Mouse (Mus musculus) lung, embryonic 15.5 days (tissue): ENCODE measurements at regions not wholly inside any gene's neighbourhood (a gene's known extent, or its start where the extent isn't known, plus 50 kb on each side); places are given as distances from the start of the nearest gene placed in this dataset.

ENCODE experiments used
- ATAC-seq: fragments of 200-750 bp; cut with Nextera tagmentation; 2 replicates; pipeline ENCODE4 v1.8.0; 2017; ENCODE audit warnings: moderate number of reproducible peaks, borderline replicate concordance; ENCODE audit not compliant: low FRiP score, low TSS enrichment; ENCODE audit errors: extremely low read depth
- H3K27ac ChIP-seq: fragments of 300-500 bp; sonication (generic); 2 replicates; pipeline ENCODE4 v1.5.1; 2015; ENCODE audit warnings: moderate library complexity, mild to moderate bottlenecking, inconsistent platforms
- H3K27me3 ChIP-seq: fragments of 300-500 bp; sonication (generic); 2 replicates; pipeline ENCODE4 v1.6.1; 2015; ENCODE audit warnings: inconsistent platforms
- H3K36me3 ChIP-seq: fragments of 300-500 bp; sonication (generic); 2 replicates; pipeline ENCODE4 v1.6.1; 2015; ENCODE audit warnings: inconsistent platforms
- H3K4me1 ChIP-seq: fragments of 300-500 bp; sonication (generic); 2 replicates; pipeline ENCODE4 v1.6.1; 2015; ENCODE audit warnings: inconsistent platforms
- H3K4me2 ChIP-seq: fragments of 300-500 bp; sonication (generic); 2 replicates; pipeline ENCODE4 v1.6.1; 2015; ENCODE audit warnings: inconsistent platforms, mild to moderate bottlenecking, moderate library complexity
- H3K4me3 ChIP-seq: fragments of 300-500 bp; sonication (generic); 2 replicates; pipeline ENCODE4 v1.5.1; 2015; ENCODE audit warnings: mild to moderate bottlenecking, inconsistent platforms
- H3K9ac ChIP-seq: fragments of 300-500 bp; sonication (generic); 2 replicates; pipeline ENCODE4 v1.6.1; 2015; ENCODE audit warnings: inconsistent platforms
- H3K9me3 ChIP-seq: fragments of 300-500 bp; sonication (generic); 2 replicates; pipeline ENCODE4 v1.6.1; 2016; ENCODE audit warnings: inconsistent platforms
- WGBS: fragments of 180-500 bp; shearing (Covaris S2); methylation state at CpG from one replicate; pipeline ENCODE4 v1.1.7; 2015; 5-methylcytosine and 5-hydroxymethylcytosine counted together

GRCm38 (mm10) chr2:116444163-116444562 is 378.5 kb upstream of the Meis2 start:
- H3K27me3 ChIP-seq = no peaks in the 10 kb centered on the region
- H3K4me3 ChIP-seq = no peak overlapping the region
- no peaks in the 10 kb centered on the region for H3K4me1 ChIP-seq
- H3K27ac ChIP-seq = no peak overlapping the region
- no peak overlapping the region for H3K9ac ChIP-seq
- no peaks in the 10 kb centered on the region for H3K36me3 ChIP-seq
- no peaks in the 10 kb centered on the region for H3K9me3 ChIP-seq
- H3K4me2 ChIP-seq = no peak overlapping the region
- ATAC-seq = no peak

DNA sequence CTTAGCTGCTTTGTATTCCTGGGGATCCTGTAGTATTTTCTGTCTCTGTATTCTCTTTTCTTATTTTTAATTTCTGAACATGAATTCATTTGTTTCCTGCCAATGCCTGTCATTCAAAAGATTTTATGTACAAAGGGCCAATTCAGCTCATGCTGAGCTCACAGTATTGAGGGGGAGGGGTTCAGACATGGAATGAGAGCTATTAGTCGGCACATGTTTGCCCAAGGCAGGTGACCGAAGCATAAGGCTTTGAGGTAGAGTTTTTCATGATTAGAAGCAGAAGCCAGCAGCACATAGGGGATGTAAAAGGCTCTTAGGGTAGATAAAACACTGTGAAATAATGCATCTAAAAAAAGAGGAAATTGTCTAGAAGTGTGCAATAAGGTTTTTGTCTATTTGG is 374.6 kb upstream of the Meis2 start:
- Histone ChIP-seq H3K36me3 (no peaks in the 10 kb centered on the region), H3K4me3 (no peak overlapping the region), H3K4me2 (no peak overlapping the region), H3K4me1 (no peaks in the 10 kb centered on the region), H3K27ac (no peak overlapping the region), H3K9me3 (no peaks in the 10 kb centered on the region), H3K27me3 (no peaks in the 10 kb centered on the region), H3K9ac (no peak overlapping the region)
- WGBS = 48% methylated on average over 2 of the region's 2 CpGs
- no peak for ATAC-seq

GRCm38 (mm10) chr2:116433481-116433880 is 367.8 kb upstream of the Meis2 start:
- Histone ChIP-seq H3K36me3 (no peaks in the 10 kb centered on the region), H3K27ac (no peak overlapping the region), H3K4me2 (no peak overlapping the region), H3K9ac (no peak overlapping the region), H3K4me3 (no peak overlapping the region), H3K9me3 (no peaks in the 10 kb centered on the region), H3K27me3 (no peaks in the 10 kb centered on the region), H3K4me1 (no peaks in the 10 kb centered on the region)
- no peak for ATAC-seq

DNA sequence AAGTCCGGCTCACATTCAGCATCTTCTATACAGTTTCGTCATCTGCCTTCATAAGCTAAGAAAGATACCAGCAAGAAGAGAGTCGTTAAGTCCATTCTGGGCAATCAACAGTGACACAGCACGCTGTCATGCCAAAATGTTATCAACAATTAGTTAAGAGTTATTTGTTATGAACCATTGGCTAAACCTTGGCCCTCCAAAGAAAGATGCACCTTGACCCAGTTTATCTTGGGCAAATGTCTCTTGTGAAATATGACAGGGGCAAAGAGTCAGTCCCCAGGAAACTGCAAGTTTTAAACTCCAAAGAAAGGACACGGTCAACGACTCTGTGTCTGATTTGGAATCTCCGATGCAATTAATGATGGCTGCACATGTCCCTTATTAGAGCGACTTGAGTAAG is 358.5 kb upstream of the Meis2 start:
- Histone ChIP-seq H3K36me3 (no peaks in the 10 kb centered on the region), H3K9ac (no peak overlapping the region), H3K9me3 (no peaks in the 10 kb centered on the region), H3K4me1 (no peaks in the 10 kb centered on the region), H3K27ac (no peak overlapping the region), H3K4me2 (no peak overlapping the region), H3K27me3 (no peaks in the 10 kb centered on the region), H3K4me3 (no peak overlapping the region)
- ATAC-seq = no peak
- 81% methylated on average over 8 of the region's 8 CpGs for WGBS

DNA sequence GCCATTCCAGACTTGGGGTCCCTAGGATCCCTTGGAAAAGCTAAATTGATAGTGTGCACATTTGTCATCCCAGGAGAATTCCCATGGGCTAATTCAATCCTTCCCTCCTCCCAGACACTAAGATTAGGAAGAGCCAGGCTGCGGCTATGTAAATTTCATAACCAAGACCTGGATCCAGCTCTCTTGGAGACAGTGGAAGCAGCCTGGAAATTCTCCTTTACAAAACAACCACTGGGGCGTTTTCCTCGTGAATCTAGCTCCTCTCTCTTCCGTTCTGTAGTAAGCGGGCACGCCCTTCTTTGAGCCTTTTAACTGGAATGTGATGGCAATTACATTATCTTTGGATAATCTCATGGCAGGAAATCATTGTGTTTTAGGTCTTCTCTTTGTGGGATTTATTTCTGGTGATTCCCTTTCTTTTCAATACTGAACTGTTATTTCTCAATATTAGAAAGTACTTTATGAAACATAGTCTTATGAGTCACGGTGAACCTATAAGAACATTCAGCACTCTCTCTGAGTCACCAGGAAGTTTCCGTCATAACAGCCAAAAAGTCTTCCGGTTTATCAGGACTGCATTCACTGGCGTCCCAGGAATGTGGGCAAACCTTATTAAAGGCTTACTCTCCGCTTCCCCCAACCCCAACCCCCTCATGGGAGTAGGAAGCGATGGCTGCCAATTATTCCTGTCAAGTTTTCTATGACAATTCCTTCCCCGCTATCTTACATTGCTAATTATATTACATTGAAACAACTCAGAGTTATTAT is 352.0 kb upstream of the Meis2 start:
- H3K9me3 ChIP-seq = no peaks in the 10 kb centered on the region
- no peak overlapping the region for H3K27ac ChIP-seq
- no peaks in the 10 kb centered on the region for H3K36me3 ChIP-seq
- no peak overlapping the region for H3K4me3 ChIP-seq
- no peaks in the 10 kb centered on the region for H3K4me1 ChIP-seq
- no peak overlapping the region for H3K4me2 ChIP-seq
- no peak overlapping the region for H3K9ac ChIP-seq
- ATAC-seq = 0 out of 2 replicates have a peak, but pooled peaks have one; percentile 39
- no peaks in the 10 kb centered on the region for H3K27me3 ChIP-seq
- 60% methylated on average over 13 of the region's 13 CpGs for WGBS

DNA sequence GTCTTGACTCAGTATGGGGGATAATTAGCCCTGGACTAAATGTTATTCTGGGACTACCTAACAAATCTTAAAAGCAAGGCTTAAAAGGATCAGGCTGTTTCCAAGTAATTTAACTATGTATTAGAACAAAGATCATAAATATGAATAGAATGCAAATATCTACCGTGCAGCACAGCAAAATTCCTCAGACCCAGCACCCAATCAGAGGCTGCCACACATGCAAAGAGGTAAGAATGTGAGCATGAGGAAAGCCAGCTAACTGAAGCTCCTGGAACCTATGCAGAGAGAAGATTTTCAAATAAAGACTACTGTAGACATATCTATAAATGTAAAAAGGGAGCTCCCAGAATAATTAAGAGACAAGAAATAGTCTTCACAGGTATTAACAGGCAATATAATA is 350.1 kb upstream of the Meis2 start:
- H3K4me1 ChIP-seq = no peaks in the 10 kb centered on the region
- no peak overlapping the region for H3K4me2 ChIP-seq
- no peak overlapping the region for H3K27ac ChIP-seq
- no peaks in the 10 kb centered on the region for H3K27me3 ChIP-seq
- no peak for ATAC-seq
- no peaks in the 10 kb centered on the region for H3K9me3 ChIP-seq
- H3K4me3 ChIP-seq = no peak overlapping the region
- no peaks in the 10 kb centered on the region for H3K36me3 ChIP-seq
- no peak overlapping the region for H3K9ac ChIP-seq
- WGBS = 65% methylated on average over 1 of the region's 1 CpGs

DNA sequence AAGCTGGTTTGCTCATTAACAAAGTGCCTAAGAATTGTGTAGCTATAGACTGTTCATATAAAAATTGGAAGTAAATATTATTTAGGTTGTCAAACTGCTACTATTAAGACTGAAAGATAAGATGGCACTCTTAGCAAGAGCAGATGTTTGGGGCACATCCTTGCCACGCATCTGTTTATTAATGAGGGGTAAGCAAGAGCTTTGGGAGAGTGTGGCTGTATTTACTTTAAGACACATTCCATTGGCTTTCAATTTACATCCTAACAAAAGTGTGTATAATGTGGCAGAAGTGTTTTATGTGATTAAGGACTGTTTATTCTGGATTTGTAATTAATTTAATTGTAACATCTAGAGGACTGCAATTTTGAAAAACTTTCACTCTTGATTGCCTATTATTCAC is 336.5 kb upstream of the Meis2 start:
- no peaks in the 10 kb centered on the region for H3K9me3 ChIP-seq
- H3K27ac ChIP-seq = no peak overlapping the region
- WGBS = 52% methylated on average over 1 of the region's 1 CpGs
- H3K9ac ChIP-seq = no peak overlapping the region
- no peak overlapping the region for H3K4me3 ChIP-seq
- H3K4me1 ChIP-seq = no peaks in the 10 kb centered on the region
- H3K36me3 ChIP-seq = no peaks in the 10 kb centered on the region
- no peaks in the 10 kb centered on the region for H3K27me3 ChIP-seq
- no peak overlapping the region for H3K4me2 ChIP-seq
- ATAC-seq = no peak

DNA sequence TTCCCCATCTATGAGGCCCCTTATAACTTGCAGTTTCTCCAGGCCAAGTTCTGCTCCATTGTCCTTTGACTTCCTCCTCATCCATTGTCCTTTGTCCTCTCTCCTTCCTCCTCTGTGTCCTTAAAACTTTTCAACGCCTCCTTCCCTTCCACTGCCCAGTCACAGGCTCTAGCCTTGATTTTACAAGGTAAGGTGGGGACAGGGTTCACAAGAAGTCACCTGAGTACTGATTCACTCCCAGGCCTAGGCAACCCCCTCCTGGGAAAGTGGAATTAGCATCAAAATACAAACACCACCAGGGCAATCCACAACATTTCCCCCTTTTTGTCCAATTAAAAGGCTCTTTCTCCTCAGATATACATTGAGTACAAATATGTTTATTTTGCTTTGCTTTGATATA is 334.3 kb upstream of the Meis2 start:
- ATAC-seq = no peak
- Histone ChIP-seq H3K4me3 (no peak overlapping the region), H3K36me3 (no peaks in the 10 kb centered on the region), H3K9ac (no peak overlapping the region), H3K4me2 (no peak overlapping the region), H3K4me1 (no peaks in the 10 kb centered on the region), H3K27me3 (no peaks in the 10 kb centered on the region), H3K9me3 (no peaks in the 10 kb centered on the region), H3K27ac (no peak overlapping the region)
- WGBS = 54% methylated on average over 1 of the region's 1 CpGs

DNA sequence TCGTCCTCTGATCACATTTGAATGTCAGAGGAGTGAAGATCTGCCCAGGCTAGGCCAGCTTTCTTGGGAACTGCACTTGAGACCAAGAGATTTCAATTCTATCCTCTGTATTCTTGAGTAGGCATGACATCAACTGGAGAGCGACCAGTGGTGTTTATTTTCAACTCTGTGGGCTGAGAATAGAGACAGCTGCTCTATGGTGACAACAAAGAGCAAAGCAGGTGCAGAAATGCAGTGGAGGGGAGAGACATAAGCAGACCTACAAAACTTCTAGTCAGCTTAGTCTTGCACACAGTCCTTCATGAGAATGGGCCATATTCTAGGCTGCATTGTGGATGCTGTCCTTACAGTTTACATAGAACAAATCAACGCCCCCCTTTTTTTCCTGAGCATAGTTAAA is 303.2 kb upstream of the Meis2 start:
- no peaks in the 10 kb centered on the region for H3K9me3 ChIP-seq
- no peak overlapping the region for H3K4me2 ChIP-seq
- 75% methylated on average over 3 of the region's 3 CpGs for WGBS
- H3K4me1 ChIP-seq = no peaks in the 10 kb centered on the region
- no peaks in the 10 kb centered on the region for H3K27me3 ChIP-seq
- H3K4me3 ChIP-seq = no peak overlapping the region
- H3K9ac ChIP-seq = no peak overlapping the region
- no peaks in the 10 kb centered on the region for H3K36me3 ChIP-seq
- no peak overlapping the region for H3K27ac ChIP-seq
- no peak for ATAC-seq

- H3K9me3 ChIP-seq = no peaks in the 10 kb centered on the region
- ATAC-seq = no peak
- H3K4me2 ChIP-seq = no peak overlapping the region
- H3K27ac ChIP-seq = no peak overlapping the region
- 85% methylated on average over 2 of the region's 2 CpGs for WGBS
- H3K4me1 ChIP-seq = no peaks in the 10 kb centered on the region
- H3K9ac ChIP-seq = no peak overlapping the region
- H3K36me3 ChIP-seq = no peaks in the 10 kb centered on the region
- H3K27me3 ChIP-seq = no peaks in the 10 kb centered on the region
- H3K4me3 ChIP-seq = no peak overlapping the region
These were observed 298.5 kb upstream of the Meis2 start for GRCm38 (mm10) chr2:116364136-116364535.

GRCm38 (mm10) chr2:116358145-116358544 is 292.5 kb upstream of the Meis2 start:
- no peak overlapping the region for H3K4me2 ChIP-seq
- H3K9ac ChIP-seq = no peak overlapping the region
- H3K4me1 ChIP-seq = no peaks in the 10 kb centered on the region
- no peak for ATAC-seq
- no peaks in the 10 kb centered on the region for H3K9me3 ChIP-seq
- no peak overlapping the region for H3K4me3 ChIP-seq
- H3K36me3 ChIP-seq = no peaks in the 10 kb centered on the region
- no peak overlapping the region for H3K27ac ChIP-seq
- H3K27me3 ChIP-seq = no peaks in the 10 kb centered on the region
- WGBS = 75% methylated on average over 1 of the region's 1 CpGs

- H3K4me1 ChIP-seq = no peaks in the 10 kb centered on the region
- H3K27me3 ChIP-seq = no peaks in the 10 kb centered on the region
- no peak overlapping the region for H3K9ac ChIP-seq
- 59% methylated on average over 1 of the region's 1 CpGs for WGBS
- no peaks in the 10 kb centered on the region for H3K9me3 ChIP-seq
- ATAC-seq = no peak; the same call in 1 of the 2 replicates
- no peak overlapping the region for H3K4me2 ChIP-seq
- no peak overlapping the region for H3K27ac ChIP-seq
- H3K36me3 ChIP-seq = no peaks in the 10 kb centered on the region
- no peak overlapping the region for H3K4me3 ChIP-seq
These were observed 282.9 kb upstream of the Meis2 start for GRCm38 (mm10) chr2:116348530-116348914.
